Mouse (Mus musculus) Patski (cell line): Measurements from ENCODE around the gene Ubald2. TPM values are rescaled to one million over a fixed set of nuclear protein-coding genes. Genes with fewer than 3 reads are reported as not detected.
"Not testable (repeated sequence)": the region's sequence is repeated elsewhere in the genome, so short reads cannot be mapped to it uniquely, and the experiment has no call there.

Experiments
- ATAC-seq: fragments of 100-300 bp; one replicate; pipeline ENCODE4 v1.8.0; 2021
- CTCF ChIA-PET: fragments of 350-600 bp; sonication (Branson Sonifier 250); formaldehyde crosslinking; loops from one replicate; lab custom pipeline; 2022; ENCODE audit warnings: inconsistent platforms; lab: Charles Lee
- POLR2A ChIA-PET: fragments of 350-600 bp; sonication (Branson Sonifier 250); formaldehyde crosslinking; loops from one replicate; lab custom pipeline; 2022; ENCODE audit warnings: antibody characterized with exemption, inconsistent platforms; lab: Charles Lee
- DNase-seq: peaks from one replicate; pipeline ENCODE4 v3.0.0-alpha.2; 2011; ENCODE audit warnings: low read depth, low spot score
- H3K27me3 ChIP-seq: fragments of 371-371 bp; one replicate; pipeline ENCODE4 v1.5.1; 2021
- CTCF ChIP-seq: fragments of 100-300 bp; IDR thresholded peaks from one replicate; pipeline ENCODE4 v1.5.1; 2021
- in situ Hi-C: fragments of 300-500 bp; cut with MboI; formaldehyde crosslinking; loops from 3 replicates; pipeline ENCODE4 v1.11.1; 2018; ENCODE audit warnings: low pct_unique_long_range_greater_than_20kb, mixed read lengths
- polyA plus RNA-seq: library from polyadenylated mRNA; unstranded; gene quantifications from one replicate; pipeline ENCODE4 v1.2.3, GENCODE M21; 2021

Gene Ubald2
- polyA plus RNA-seq, 1 experiment from 2014 or later: 84.7 TPM

DNA sequence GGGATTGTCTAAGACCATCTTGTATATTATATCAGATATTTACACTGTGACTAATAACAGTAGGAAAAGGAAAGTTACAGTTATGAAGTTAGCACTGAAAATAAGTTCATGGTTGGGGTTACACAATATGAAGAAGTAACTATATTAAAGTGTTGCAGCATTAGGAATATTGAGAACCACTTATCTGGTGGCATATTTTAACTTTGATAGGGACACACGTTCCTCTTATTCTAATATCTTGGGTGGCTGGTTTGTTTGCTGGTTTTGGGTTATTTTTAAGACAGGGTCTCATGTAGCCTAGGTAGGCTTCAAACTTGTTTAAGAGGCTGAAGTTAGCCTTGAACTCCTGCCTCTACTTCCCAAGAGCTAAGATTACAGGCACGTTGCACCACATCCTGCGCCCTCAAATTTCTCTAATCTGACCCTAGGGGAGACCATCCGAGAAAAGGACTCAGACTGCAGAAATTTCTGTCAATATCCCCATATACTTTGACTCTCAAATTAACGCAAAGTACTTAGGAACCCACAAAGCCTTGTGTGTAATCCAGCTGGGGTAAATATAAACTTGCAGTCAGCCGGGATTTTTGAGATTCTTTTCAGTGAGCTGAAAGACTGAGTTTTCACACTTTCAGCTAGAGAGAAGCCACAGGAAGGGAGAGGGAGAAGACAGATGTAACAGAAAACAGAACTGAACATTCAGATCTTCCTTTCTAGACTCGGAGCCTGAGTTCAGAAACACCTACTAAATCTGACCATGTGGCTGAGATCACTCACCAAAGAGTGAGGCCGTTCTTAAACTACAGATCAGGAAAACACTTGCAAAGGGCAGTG, 36.2 kb upstream of the Ubald2 start:
- CTCF ChIA-PET: interaction anchor here (0.8 to 1.4 kb wide), 3 partner anchors 10 to 16 kb away, joined by 3 to 4 read pairs (median 4); no protein-coding TSS in a partner anchor

DNA sequence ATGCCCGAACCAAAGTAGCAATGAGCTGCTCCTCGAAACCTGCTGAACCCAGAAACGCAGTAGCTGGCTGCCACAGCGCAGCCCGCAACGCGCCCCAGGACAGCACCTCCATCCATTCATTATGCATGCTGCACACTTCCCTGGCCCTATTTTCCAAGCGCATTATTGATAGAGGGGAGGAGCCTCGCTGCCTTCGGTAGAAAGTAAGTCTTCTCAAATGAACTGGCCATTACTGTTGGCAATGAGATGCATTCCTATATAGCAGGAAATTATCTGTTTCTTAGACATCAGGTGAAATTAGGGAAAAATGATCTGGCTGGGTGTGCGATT, 35.6 kb upstream of the Ubald2 start:
- CTCF ChIA-PET: interaction anchor here (0.8 to 1.4 kb wide), 3 partner anchors 9 to 16 kb away, joined by 3 to 4 read pairs (median 4); no protein-coding TSS in a partner anchor
- no peaks in the 10 kb centered on the region for H3K27me3 ChIP-seq
- DNase-seq (no peak), ATAC-seq (no peak)
- POLR2A ChIA-PET: no interaction called here
- in situ Hi-C loops: no loop called here
- TF ChIP-seq CTCF: no peak

More for the DNA sequence above, 36.2 kb upstream of the Ubald2 start:
- no peak for ATAC-seq
- in situ Hi-C loops: no loop called here
- DNase-seq: no peak
- TF ChIP-seq CTCF: no peak
- no peaks in the 10 kb centered on the region for H3K27me3 ChIP-seq
- POLR2A ChIA-PET: no interaction called here

DNA sequence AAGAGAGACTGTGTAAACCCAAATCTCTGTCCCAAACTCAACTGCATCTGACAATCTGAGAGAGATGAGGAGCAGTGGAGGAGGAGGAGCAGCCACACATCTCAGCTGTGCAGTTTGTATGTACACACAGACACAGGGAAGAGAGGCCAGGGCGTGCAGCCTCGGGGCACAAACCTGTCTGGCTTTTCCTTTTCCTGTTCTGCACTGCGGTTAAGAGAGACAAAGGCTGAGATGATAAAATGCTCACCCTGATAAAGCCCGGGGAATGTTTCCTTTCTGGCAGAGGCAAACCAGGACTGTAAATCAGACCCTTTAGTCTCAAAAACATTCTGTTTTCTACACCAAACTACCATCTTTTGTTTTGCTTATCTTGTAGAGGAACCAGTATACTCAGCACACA, 33.3 kb upstream of the Ubald2 start:
- TF ChIP-seq CTCF: no peak
- CTCF ChIA-PET: no interaction called here
- POLR2A ChIA-PET: no interaction called here
- no peaks in the 10 kb centered on the region for H3K27me3 ChIP-seq
- DNase-seq (no peak), ATAC-seq (no peak)
- in situ Hi-C loops: no loop called here

DNA sequence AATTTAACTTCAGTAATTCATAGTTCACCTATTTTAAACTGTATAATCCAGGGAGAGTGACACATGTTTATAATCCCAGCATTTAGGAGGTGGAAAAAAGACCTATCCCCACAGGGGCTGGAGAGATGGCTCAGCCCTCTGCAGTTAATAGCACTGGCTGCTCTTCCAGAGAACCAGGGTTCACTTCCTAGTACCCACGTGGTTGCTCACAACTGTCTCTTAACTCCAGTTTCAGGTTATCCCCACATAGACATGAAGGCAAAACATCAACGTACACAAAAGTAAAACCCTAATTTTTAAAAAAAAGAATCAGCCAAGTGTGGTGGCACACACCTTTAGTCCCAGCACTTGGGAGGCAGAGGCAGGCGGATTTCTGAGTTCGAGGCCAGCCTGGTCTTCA, 28.3 kb upstream of the Ubald2 start:
- ChIA-PET POLR2A (interaction anchor here (0.6 kb wide), 1 partner anchor 187 kb away, joined by 4 read pairs; no protein-coding TSS in a partner anchor), CTCF (no interaction called here)

DNA sequence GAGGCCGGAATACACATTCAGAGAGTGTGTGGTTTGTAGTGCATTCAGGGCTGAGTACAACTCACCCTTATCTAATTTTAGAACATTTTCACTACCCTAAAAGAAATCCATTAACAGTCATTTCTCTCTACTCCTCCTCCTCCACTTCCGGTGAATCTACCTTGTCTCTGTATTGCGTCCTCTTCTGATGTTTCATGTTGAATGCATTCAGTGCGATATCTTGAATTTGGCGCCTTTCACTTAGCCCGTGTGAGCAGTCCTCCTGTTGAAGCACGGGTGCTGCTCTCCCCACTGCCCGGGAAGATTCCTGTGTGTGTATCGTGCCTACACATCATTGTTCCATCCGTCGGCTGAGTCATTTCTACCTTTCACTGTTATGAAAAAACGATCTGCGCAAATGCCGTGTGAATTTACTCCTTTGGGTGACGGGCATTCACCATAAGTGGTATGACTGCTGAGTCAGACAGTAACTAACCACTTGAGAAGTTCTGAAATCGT, 27.6 kb upstream of the Ubald2 start:
- in situ Hi-C loops: no loop called here
- ATAC-seq: no peak
- no peaks in the 10 kb centered on the region for H3K27me3 ChIP-seq
- POLR2A ChIA-PET: no interaction called here
- TF ChIP-seq CTCF: no peak
- no peak for DNase-seq
- CTCF ChIA-PET: interaction anchor here (1.3 kb wide), 1 partner anchor 11 kb away, joined by 5 read pairs; no protein-coding TSS in a partner anchor

More for the DNA sequence above, 28.3 kb upstream of the Ubald2 start:
- ATAC-seq (no peak), DNase-seq (no peak)
- no peak for TF ChIP-seq CTCF
- in situ Hi-C loops: no loop called here
- H3K27me3 ChIP-seq: no peaks in the 10 kb centered on the region

DNA sequence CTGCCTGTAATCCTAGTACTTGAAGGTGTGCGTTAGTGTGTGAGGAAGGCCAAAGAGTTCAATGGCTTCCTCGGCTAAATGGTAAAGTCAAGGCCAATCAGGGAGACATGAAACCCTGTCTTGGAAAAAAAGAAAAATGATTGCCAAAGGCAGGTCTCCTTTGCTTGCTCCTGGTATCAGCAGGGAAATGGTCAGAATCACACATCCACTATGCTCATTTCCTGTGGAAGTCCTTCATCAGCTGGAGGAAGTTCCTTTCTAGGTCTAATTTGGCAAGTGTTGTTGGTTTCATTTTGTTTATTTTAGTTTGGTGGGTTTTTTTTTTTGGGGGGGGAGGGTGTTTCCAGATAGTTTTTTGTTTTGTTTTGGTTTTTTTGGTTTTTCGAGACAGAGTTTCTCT, 24.9 kb upstream of the Ubald2 start:
- ChIA-PET CTCF (interaction anchor here (1.4 to 2.0 kb wide), 2 partner anchors 10 to 13 kb away, joined by 4 read pairs; no protein-coding TSS in a partner anchor), POLR2A (interaction anchor here (1.2 kb wide), 1 partner anchor 28 kb away, joined by 4 read pairs; no protein-coding TSS in a partner anchor)
- DNase-seq (no peak), ATAC-seq (no peak)
- H3K27me3 ChIP-seq: no peaks in the 10 kb centered on the region
- no peak for TF ChIP-seq CTCF
- in situ Hi-C loops: no loop called here

DNA sequence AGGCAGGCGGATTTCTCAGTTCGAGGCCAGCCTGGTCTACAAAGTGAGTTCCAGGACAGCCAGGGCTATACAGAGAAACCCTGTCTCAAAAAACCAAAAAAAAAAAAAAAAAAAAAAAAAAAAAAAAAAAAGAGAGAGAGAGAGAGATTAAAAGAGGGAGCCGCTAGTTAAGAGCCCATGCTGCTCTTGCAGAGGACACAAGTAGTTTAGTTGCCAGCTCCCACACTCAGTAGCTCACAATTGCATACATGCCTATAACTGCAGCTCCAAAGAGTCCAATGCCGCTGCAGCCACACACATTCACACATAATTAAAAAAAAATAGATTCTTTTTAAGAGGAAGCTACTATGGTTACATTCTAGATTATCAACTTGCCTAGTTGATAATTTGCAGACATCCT, 23.5 kb upstream of the Ubald2 start:
- DNase-seq, POLR2A ChIA-PET, H3K27me3 ChIP-seq, in situ Hi-C loops, ATAC-seq: not testable (repeated sequence)
- CTCF ChIA-PET: interaction anchor here (1.2 kb wide), 1 partner anchor 22 kb away, joined by 3 read pairs; no protein-coding TSS in a partner anchor

DNA sequence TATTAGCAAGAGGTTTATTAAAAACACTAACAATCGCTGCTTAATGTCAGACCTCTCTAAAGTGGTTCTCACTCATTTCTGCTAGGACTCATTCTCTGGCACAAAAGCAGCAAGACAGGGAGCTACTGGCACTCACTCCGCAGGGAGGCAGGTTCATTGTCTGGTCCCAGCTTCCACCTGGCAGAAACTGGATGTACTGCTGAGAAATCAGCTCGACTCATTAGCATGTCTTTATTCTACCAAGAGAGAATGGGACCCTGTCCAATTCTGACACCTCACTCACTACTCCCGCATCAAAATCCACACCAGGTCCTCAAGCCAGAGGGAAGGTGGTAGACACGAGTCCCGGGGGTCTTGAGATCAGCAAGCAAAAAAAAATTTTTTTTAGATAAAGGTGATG, 22.3 kb upstream of the Ubald2 start:
- in situ Hi-C loops: no loop called here
- ChIA-PET CTCF (interaction anchor here (0.9 kb wide), 1 partner anchor 17 kb away, joined by 4 read pairs; no protein-coding TSS in a partner anchor), POLR2A (interaction anchor here (0.7 kb wide), 1 partner anchor 38 kb away, joined by 3 read pairs; no protein-coding TSS in a partner anchor)
- H3K27me3 ChIP-seq: no peaks in the 10 kb centered on the region
- DNase-seq (no peak), ATAC-seq (no peak)
- TF ChIP-seq CTCF: no peak

DNA sequence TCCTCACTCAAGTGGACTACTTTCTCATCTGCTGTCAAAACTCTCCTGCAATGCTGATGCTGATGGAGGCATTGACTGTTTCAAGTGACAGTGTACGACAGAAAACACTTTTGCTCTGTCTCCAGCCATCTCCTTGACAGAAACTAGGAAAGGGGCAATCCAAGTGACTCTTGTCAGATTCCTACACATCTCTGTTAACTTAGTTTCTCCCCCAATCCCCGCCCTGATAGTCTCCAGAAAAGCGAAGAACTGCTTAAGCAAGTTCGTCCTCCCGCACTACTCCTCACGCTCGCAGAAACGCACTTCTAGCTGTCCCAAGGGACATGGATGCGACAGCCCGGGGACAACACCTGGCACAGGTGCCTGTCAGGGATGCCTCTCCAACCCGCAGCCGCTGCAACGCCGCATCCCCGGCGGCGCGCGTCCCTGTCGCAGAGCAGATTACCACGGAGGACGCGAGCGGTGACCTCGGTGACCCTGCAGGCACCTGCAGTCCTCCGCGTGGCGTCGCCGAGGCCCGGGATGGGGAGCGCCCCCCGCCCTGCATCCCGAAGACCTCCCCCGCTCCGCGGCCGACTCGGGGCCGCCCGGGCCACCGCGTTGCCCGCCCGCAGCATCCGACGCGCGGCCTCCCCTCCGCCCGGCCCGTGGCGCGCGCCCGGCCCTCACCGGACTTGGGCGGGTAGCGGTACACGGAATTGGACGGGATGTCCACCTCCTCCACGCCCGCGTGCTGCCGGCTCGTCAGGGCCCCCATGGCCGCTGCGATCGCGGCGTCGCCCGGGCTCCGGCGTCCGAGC, 21.7 kb upstream of the Ubald2 start:
- ATAC-seq (peak; percentile 14), DNase-seq (no peak)
- TF ChIP-seq CTCF: no peak
- no peaks in the 10 kb centered on the region for H3K27me3 ChIP-seq
- ChIA-PET POLR2A (interaction anchor here (0.7 kb wide), 1 partner anchor 39 kb away, joined by 3 read pairs; no protein-coding TSS in a partner anchor), CTCF (no interaction called here)
- in situ Hi-C loops: no loop called here

DNA sequence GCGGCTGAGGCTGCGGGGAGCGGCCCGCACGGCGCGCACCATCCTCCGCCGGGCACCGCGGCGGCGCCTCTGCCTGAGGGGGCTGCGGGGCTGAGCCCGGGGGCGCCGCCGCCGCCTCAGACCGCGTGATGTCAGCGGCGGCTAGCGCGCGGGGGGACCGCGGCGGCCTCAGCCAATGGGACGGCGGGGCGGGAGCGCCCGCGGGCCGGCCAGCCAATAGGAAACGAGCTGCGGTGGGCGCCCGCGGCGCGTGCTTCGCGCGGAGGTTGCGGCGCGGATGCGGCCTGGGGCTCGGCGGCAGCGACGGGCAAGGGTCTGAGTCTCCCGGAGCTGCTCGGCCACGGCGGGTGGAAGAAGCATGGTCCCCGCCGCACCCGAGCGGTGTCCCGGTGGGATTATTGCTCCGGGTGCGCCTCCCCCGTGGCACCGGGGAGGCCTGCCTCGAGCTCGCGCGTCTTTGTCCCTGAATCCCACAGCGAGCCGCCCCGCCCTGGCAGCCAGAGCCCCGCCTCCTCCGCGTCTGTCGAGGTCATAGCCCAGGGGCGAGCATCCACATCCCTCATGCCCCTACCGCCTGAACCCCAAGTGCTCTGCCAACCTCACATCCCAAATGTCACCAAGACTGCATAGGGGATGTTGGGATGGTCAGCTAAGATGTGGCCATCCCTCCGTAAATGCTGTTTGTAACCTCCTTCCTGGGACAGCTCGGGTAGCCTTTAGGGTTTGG, 20.8 kb upstream of the Ubald2 start, which contains the start of gene Rnf157:
Gene Rnf157 (minus strand): TSS at position 129 of the 727 bp plus-strand sequence.
- ChIA-PET CTCF (no interaction called here), POLR2A (no interaction called here)
- no peaks in the 10 kb centered on the region for H3K27me3 ChIP-seq
- no peak for DNase-seq
- no peak for TF ChIP-seq CTCF
- peak; percentile 82 for ATAC-seq
- in situ Hi-C loops: no loop called here
